Comparison of ENCODE assay signal across 7 mouse cellular contexts in genomic region chr13:80883190-80883589, GRCm38 (mm10). TPM values are rescaled to one million over a fixed set of nuclear protein-coding genes. Genes with fewer than 3 reads are reported as not detected.
DNase-seq lines count a peak whose midpoint lies in the region; ATAC-seq lines count a peak whose summit lies in the region.

Arrdc3 (plus strand) TSS chr13:80883384.

- peak within 1 kb of the TSS; percentile 80 for H3K9ac ChIP-seq in embryonic facial prominence, embryonic 11.5 days (replicated peaks; ENCODE audit: low read length)
- H3K9ac ChIP-seq in limb, embryonic 11.5 days (ENCODE audit: low read length): peak within 1 kb of the TSS; percentile 100
- H3K9ac ChIP-seq in midbrain, embryonic 14.5 days (replicated peaks; ENCODE audit: low read length): peak within 1 kb of the TSS; percentile 100

- WGBS in embryonic facial prominence, embryonic 11.5 days: under 1% methylated on average over 28 of the region's 31 CpGs
- under 1% methylated on average over 25 of the region's 31 CpGs for WGBS in limb, embryonic 11.5 days
- WGBS in midbrain, embryonic 14.5 days: 1% methylated on average over 31 of the region's 31 CpGs

- H3K27me3 ChIP-seq in embryonic facial prominence, embryonic 11.5 days (ENCODE audit: control insufficient read depth, insufficient read depth, low read length): no peaks in the 10 kb centered on the region
- no peaks in the 10 kb centered on the region for H3K27me3 ChIP-seq in limb, embryonic 11.5 days (ENCODE audit: control insufficient read depth, insufficient read depth, low read length)
- H3K27me3 ChIP-seq in midbrain, embryonic 14.5 days (ENCODE audit: control insufficient read depth, insufficient read depth, low read length): no peaks in the 10 kb centered on the region

- no peaks in the 10 kb centered on the region for H3K4me1 ChIP-seq in embryonic facial prominence, embryonic 11.5 days (ENCODE audit: control insufficient read depth, insufficient read depth, low read length)
- no peaks in the 10 kb centered on the region for H3K4me1 ChIP-seq in limb, embryonic 11.5 days (ENCODE audit: control insufficient read depth, insufficient read depth, low read length)
- peaks cover 9% of the 10 kb centered on the region for H3K4me1 ChIP-seq in midbrain, embryonic 14.5 days (ENCODE audit: control insufficient read depth, insufficient read depth, low read length)

- H3K36me3 ChIP-seq in embryonic facial prominence, embryonic 11.5 days (replicated peaks; ENCODE audit: control insufficient read depth, insufficient read depth, low read depth, low read length): no peaks in the 10 kb centered on the region
- no peaks in the 10 kb centered on the region for H3K36me3 ChIP-seq in limb, embryonic 11.5 days (ENCODE audit: control insufficient read depth, insufficient read depth, low read length)
- H3K36me3 ChIP-seq in midbrain, embryonic 14.5 days (ENCODE audit: control insufficient read depth, insufficient read depth, low read length): peaks cover 7% of the 10 kb centered on the region; the same call in 1 of the 2 replicates

- ATAC-seq in embryonic facial prominence, embryonic 11.5 days (replicated peaks; ENCODE audit: insufficient number of reproducible peaks, low FRiP score, low TSS enrichment, low read depth): peak; percentile 36
- ATAC-seq in limb, embryonic 11.5 days (ENCODE audit: insufficient number of reproducible peaks, low FRiP score, low TSS enrichment, low read depth): peak; percentile 57
- ATAC-seq in midbrain, embryonic 14.5 days (ENCODE audit: low FRiP score, low TSS enrichment): peak; percentile 59

- peak; percentile 98 for DNase-seq in adrenal gland, postnatal 14 days
- DNase-seq in embryonic facial prominence, embryonic 11.5 days (ENCODE audit: low spot score): peak; percentile 97
- peak; percentile 100 for DNase-seq in heart, adult 11 months
- peak; percentile 97 for DNase-seq in kidney, adult 18-20 months
- DNase-seq in limb, embryonic 11.5 days (ENCODE audit: low spot score): peak; percentile 98
- peak; percentile 100 for DNase-seq in midbrain, embryonic 14.5 days
- peak; percentile 94 to 96 for DNase-seq in spleen, adult 18-20 months

- H3K4me3 ChIP-seq in embryonic facial prominence, embryonic 11.5 days (ENCODE audit: low read depth, low read length): peak within 1 kb of the TSS; percentile 75
- H3K4me3 ChIP-seq in limb, embryonic 11.5 days (ENCODE audit: low read depth, low read length): peak within 1 kb of the TSS; percentile 72
- H3K4me3 ChIP-seq in midbrain, embryonic 14.5 days (replicated peaks; ENCODE audit: low read depth, low read length): peak within 1 kb of the TSS; percentile 98

- peak within 1 kb of the TSS; percentile 100 for H3K27ac ChIP-seq in embryonic facial prominence, embryonic 11.5 days (replicated peaks; ENCODE audit: low read depth, low read length)
- peak within 1 kb of the TSS; percentile 100 for H3K27ac ChIP-seq in limb, embryonic 11.5 days (replicated peaks; ENCODE audit: low read depth, low read length)
- H3K27ac ChIP-seq in midbrain, embryonic 14.5 days (replicated peaks; ENCODE audit: low read depth, low read length): peak within 1 kb of the TSS; percentile 100

- peak within 1 kb of the TSS; percentile 43 for H3K4me2 ChIP-seq in embryonic facial prominence, embryonic 11.5 days (ENCODE audit: low read depth, low read length)
- H3K4me2 ChIP-seq in limb, embryonic 11.5 days (ENCODE audit: low read depth, severe bottlenecking): peak within 1 kb of the TSS; percentile 46
- H3K4me2 ChIP-seq in midbrain, embryonic 14.5 days (ENCODE audit: low read length): peak within 1 kb of the TSS; percentile 71

- H3K9me3 ChIP-seq in embryonic facial prominence, embryonic 11.5 days (replicated peaks; ENCODE audit: control insufficient read depth, low read length): no peaks in the 10 kb centered on the region
- H3K9me3 ChIP-seq in limb, embryonic 11.5 days (ENCODE audit: control insufficient read depth, low read length): no peaks in the 10 kb centered on the region
- H3K9me3 ChIP-seq in midbrain, embryonic 14.5 days (ENCODE audit: control insufficient read depth, low read length): no peaks in the 10 kb centered on the region

RNA-seq across cellular contexts. Expression of gene Arrdc3, which starts in this region (rescaled TPM):
- 107 and 117 TPM in 2 replicates for total RNA-seq in adrenal gland, postnatal 14 days (2021)
- 84.2 and 90.6 TPM in 2 replicates for polyA plus RNA-seq in embryonic facial prominence, embryonic 11.5 days (2014; fragmentation: Nextera tagmentation; extraction: Ambion mirVana)
- polyA plus RNA-seq in limb, embryonic 11.5 days (2014; fragmentation: Nextera tagmentation; extraction: Ambion mirVana): 80.1 and 91.0 TPM in 2 replicates
- 39.3 and 80.6 TPM in 2 replicates for polyA plus RNA-seq in midbrain, embryonic 14.5 days (2014; fragmentation: Nextera tagmentation; extraction: Ambion mirVana)

Comparison
In these comparisons a context has a peak if more than half of its experiments do, and no peak if none do; other contexts are left out.
1. Peak in every context shown above with its lines: DNase-seq, ATAC-seq, H3K4me3 ChIP-seq and H3K27ac ChIP-seq.